Mouse (Mus musculus): ENCODE data around the gene Fam172a. TPM values are rescaled to one million over a fixed set of nuclear protein-coding genes. Genes with fewer than 3 reads are reported as not detected.
A peak's percentile ranks its signal among the peaks of the same experiment; 100 is the strongest.

Gene Fam172a
- total RNA-seq, 1 experiment from 2014 or later = 33.2 TPM

GRCm38 (mm10) chr13:78164941-78165340 lies 463.1 kb downstream of the Fam172a start:
- no peak for ATAC-seq (replicated peaks in 1 of 2; ENCODE audit: insufficient read depth in 1 of 2, low FRiP score in 2 of 2, low TSS enrichment in 1 of 2, low read depth in 1 of 2, poor library complexity in 2 of 2, severe bottlenecking in 2 of 2)

GRCm38 (mm10) chr13:78168166-78168565 lies 466.3 kb downstream of the Fam172a start:
- ATAC-seq (replicated peaks in 1 of 2; ENCODE audit: insufficient read depth in 1 of 2, low FRiP score in 2 of 2, low TSS enrichment in 1 of 2, low read depth in 1 of 2, poor library complexity in 2 of 2, severe bottlenecking in 2 of 2) = no peak

- ATAC-seq (replicated peaks in 1 of 2; ENCODE audit: insufficient read depth in 1 of 2, low FRiP score in 2 of 2, low TSS enrichment in 1 of 2, low read depth in 1 of 2, poor library complexity in 2 of 2, severe bottlenecking in 2 of 2) = peak; percentile 51 to 85; a peak in 2 of 4 replicates
Measured at GRCm38 (mm10) chr13:78171320-78171719, 469.5 kb downstream of the Fam172a start.

- no peak for ATAC-seq (replicated peaks in 1 of 2; ENCODE audit: insufficient read depth in 1 of 2, low FRiP score in 2 of 2, low TSS enrichment in 1 of 2, low read depth in 1 of 2, poor library complexity in 2 of 2, severe bottlenecking in 2 of 2)
Measured at GRCm38 (mm10) chr13:78171984-78172636, 470.3 kb downstream of the Fam172a start.

- no peak for ATAC-seq (replicated peaks in 1 of 2; ENCODE audit: insufficient read depth in 1 of 2, low FRiP score in 2 of 2, low TSS enrichment in 1 of 2, low read depth in 1 of 2, poor library complexity in 2 of 2, severe bottlenecking in 2 of 2)
Measured at GRCm38 (mm10) chr13:78172861-78173260, 471.0 kb downstream of the Fam172a start.

- ATAC-seq (replicated peaks in 1 of 2; ENCODE audit: insufficient read depth in 1 of 2, low FRiP score in 2 of 2, low TSS enrichment in 1 of 2, low read depth in 1 of 2, poor library complexity in 2 of 2, severe bottlenecking in 2 of 2) = no peak
Measured at GRCm38 (mm10) chr13:78174191-78174590, 472.4 kb downstream of the Fam172a start.

GRCm38 (mm10) chr13:78174891-78175290 lies 473.1 kb downstream of the Fam172a start:
- no peak for ATAC-seq (replicated peaks in 1 of 2; ENCODE audit: insufficient read depth in 1 of 2, low FRiP score in 2 of 2, low TSS enrichment in 1 of 2, low read depth in 1 of 2, poor library complexity in 2 of 2, severe bottlenecking in 2 of 2)

- ATAC-seq (replicated peaks in 1 of 2; ENCODE audit: insufficient read depth in 1 of 2, low FRiP score in 2 of 2, low TSS enrichment in 1 of 2, low read depth in 1 of 2, poor library complexity in 2 of 2, severe bottlenecking in 2 of 2) = peak in 1 of 2 experiments; percentile 35; a peak in 1 of 4 replicates
Measured at GRCm38 (mm10) chr13:78175821-78176380, 474.1 kb downstream of the Fam172a start.

GRCm38 (mm10) chr13:78177381-78177950 lies 475.6 kb downstream of the Fam172a start:
- no peak for ATAC-seq (replicated peaks in 1 of 2; ENCODE audit: insufficient read depth in 1 of 2, low FRiP score in 2 of 2, low TSS enrichment in 1 of 2, low read depth in 1 of 2, poor library complexity in 2 of 2, severe bottlenecking in 2 of 2)

GRCm38 (mm10) chr13:78178021-78178420 lies 476.2 kb downstream of the Fam172a start:
- no peak for ATAC-seq (replicated peaks in 1 of 2; ENCODE audit: insufficient read depth in 1 of 2, low FRiP score in 2 of 2, low TSS enrichment in 1 of 2, low read depth in 1 of 2, poor library complexity in 2 of 2, severe bottlenecking in 2 of 2)

- no peak for ATAC-seq (replicated peaks in 1 of 2; ENCODE audit: insufficient read depth in 1 of 2, low FRiP score in 2 of 2, low TSS enrichment in 1 of 2, low read depth in 1 of 2, poor library complexity in 2 of 2, severe bottlenecking in 2 of 2)
Measured at GRCm38 (mm10) chr13:78178771-78179170, 476.9 kb downstream of the Fam172a start.

- 0 out of 4 replicates have a peak, but pooled peaks of 1 of the 2 experiments have one; percentile 8 for ATAC-seq (replicated peaks in 1 of 2; ENCODE audit: insufficient read depth in 1 of 2, low FRiP score in 2 of 2, low TSS enrichment in 1 of 2, low read depth in 1 of 2, poor library complexity in 2 of 2, severe bottlenecking in 2 of 2)
Measured at GRCm38 (mm10) chr13:78179312-78180097, 477.7 kb downstream of the Fam172a start.

- ATAC-seq (replicated peaks in 1 of 2; ENCODE audit: insufficient read depth in 1 of 2, low FRiP score in 2 of 2, low TSS enrichment in 1 of 2, low read depth in 1 of 2, poor library complexity in 2 of 2, severe bottlenecking in 2 of 2) = no peak
Measured at GRCm38 (mm10) chr13:78180261-78180660, 478.4 kb downstream of the Fam172a start.

- 0 out of 4 replicates have a peak, but pooled peaks have one; percentile 9 to 30 for ATAC-seq (replicated peaks in 1 of 2; ENCODE audit: insufficient read depth in 1 of 2, low FRiP score in 2 of 2, low TSS enrichment in 1 of 2, low read depth in 1 of 2, poor library complexity in 2 of 2, severe bottlenecking in 2 of 2)
Measured at GRCm38 (mm10) chr13:78181071-78181929, 479.5 kb downstream of the Fam172a start.

- no peak for ATAC-seq (replicated peaks in 1 of 2; ENCODE audit: insufficient read depth in 1 of 2, low FRiP score in 2 of 2, low TSS enrichment in 1 of 2, low read depth in 1 of 2, poor library complexity in 2 of 2, severe bottlenecking in 2 of 2)
Measured at GRCm38 (mm10) chr13:78181930-78182558, 480.2 kb downstream of the Fam172a start.

GRCm38 (mm10) chr13:78183004-78183403 lies 481.2 kb downstream of the Fam172a start:
- no peak for ATAC-seq (replicated peaks in 1 of 2; ENCODE audit: insufficient read depth in 1 of 2, low FRiP score in 2 of 2, low TSS enrichment in 1 of 2, low read depth in 1 of 2, poor library complexity in 2 of 2, severe bottlenecking in 2 of 2)

- no peak for ATAC-seq (replicated peaks in 1 of 2; ENCODE audit: insufficient read depth in 1 of 2, low FRiP score in 2 of 2, low TSS enrichment in 1 of 2, low read depth in 1 of 2, poor library complexity in 2 of 2, severe bottlenecking in 2 of 2)
Measured at GRCm38 (mm10) chr13:78183986-78184385, 482.2 kb downstream of the Fam172a start.

Measured in hematopoietic stem cell, adult 5-6 weeks (primary cell).